In genomic region chr17:8264638-8265037, GRCm38 (mm10) we compare ENCODE assay signal across 9 mouse cellular contexts. TPM values are rescaled to one million over a fixed set of nuclear protein-coding genes. Genes with fewer than 3 reads are reported as not detected.
DNase-seq lines count a peak whose midpoint lies in the region; ATAC-seq and TF ChIP-seq lines count a peak whose summit lies in the region.
"Not testable (repeated sequence)": the region's sequence is repeated elsewhere in the genome, so short reads cannot be mapped to it uniquely, and the experiment has no call there.
"Had no signal": no experiment of that assay in that cellular context is flagged by ENCODE, and none has a peak within 500 bp of the region (broad histone marks: within the 10 kb centered on the region; RNA-seq: fewer than 3 reads in every experiment).

No protein-coding gene starts in this region.

- 10% methylated on average over 7 of the region's 7 CpGs for WGBS in cerebellum, adult 2 months
- 18% methylated on average over 7 of the region's 7 CpGs for WGBS in forebrain, embryonic 14.5 days
- 10% methylated on average over 7 of the region's 7 CpGs for WGBS in lung, adult 2 months

- not testable (repeated sequence) for ATAC-seq in forebrain, embryonic 14.5 days

- H3K9ac ChIP-seq in forebrain, embryonic 14.5 days (ENCODE audit: low read length) = not testable (repeated sequence)

- not testable (repeated sequence) for H3K4me3 ChIP-seq in cerebellum, adult 2 months (replicated peaks; ENCODE audit: insufficient read depth, low read depth, low read length); forebrain, embryonic 14.5 days (ENCODE audit: low read depth, low read length); lung, adult 2 months (replicated peaks; ENCODE audit: extremely low read depth, low read depth, low read length)

- TF ChIP-seq CTCF in cerebellum, adult 2 months (IDR thresholded peaks at IDR 0.05; ENCODE audit: borderline replicate concordance, insufficient read depth, low read depth, low read length) = peak; percentile 71
- peak; percentile 56 for TF ChIP-seq CTCF in lung, adult 2 months (IDR thresholded peaks at IDR 0.05; ENCODE audit: insufficient read depth, low read length)

- DNase-seq in NIH3T3 (ENCODE audit: low read depth) = peak; percentile 89
- peak; percentile 53 to 66 for DNase-seq in cerebellum, adult 2 months
- DNase-seq in forebrain, embryonic 14.5 days (ENCODE audit: low spot score) = peak; percentile 83
- DNase-seq in heart, postnatal 4 days = peak; percentile 59
- DNase-seq in layer of hippocampus, adult 18-20 months (ENCODE audit: low spot score in 2 of 2) = peak; percentile 28 to 85
- DNase-seq in lung, adult 2 months = not testable (repeated sequence)
- peak; percentile 8 for DNase-seq in ovary, adult 18-20 months (ENCODE audit: low spot score)
- peak; percentile 37 to 54 for DNase-seq in urinary bladder, postnatal 36 days (ENCODE audit: low spot score in 2 of 2)

- H3K4me1 ChIP-seq in cerebellum, adult 2 months (ENCODE audit: control insufficient read depth, insufficient read depth, low read length); forebrain, embryonic 14.5 days (ENCODE audit: control insufficient read depth, insufficient read depth, low read length); lung, adult 2 months (ENCODE audit: control insufficient read depth, insufficient read depth, low read length): not testable (repeated sequence)

- H3K27ac ChIP-seq in cerebellum, adult 2 months (ENCODE audit: insufficient read depth, low read length); forebrain, embryonic 14.5 days (ENCODE audit: low read depth, low read length): not testable (repeated sequence)

- H3K36me3 ChIP-seq in forebrain, embryonic 14.5 days (ENCODE audit: control insufficient read depth, insufficient read depth, low read length) = not testable (repeated sequence)

- not testable (repeated sequence) for H3K27me3 ChIP-seq in cerebellum, adult 2 months (ENCODE audit: control insufficient read depth, insufficient read depth, low read length); forebrain, embryonic 14.5 days (replicated peaks; ENCODE audit: control insufficient read depth, insufficient read depth, low read length)

- not testable (repeated sequence) for H3K9me3 ChIP-seq in forebrain, embryonic 14.5 days (replicated peaks; ENCODE audit: control insufficient read depth, low read length)

- H3K4me2 ChIP-seq in forebrain, embryonic 14.5 days (ENCODE audit: low read length) = not testable (repeated sequence)

- not testable (repeated sequence) for TF ChIP-seq POLR2A in cerebellum, adult 2 months (IDR thresholded peaks at IDR 0.05; ENCODE audit: borderline replicate concordance, insufficient read depth, low read length); lung, adult 2 months (IDR thresholded peaks at IDR 0.05; ENCODE audit: borderline replicate concordance, extremely low read depth, low read depth, low read length)

RNA-seq across cellular contexts. Expression of gene Mpc1, which starts 18.1 kb away (rescaled TPM):
- 524 and 528 TPM in 2 replicates for polyA plus RNA-seq in cerebellum, adult 2 months (2012; rRNA removed)
- 340 and 366 TPM in 2 replicates for polyA plus RNA-seq in forebrain, embryonic 14.5 days (2014; fragmentation: Nextera tagmentation; extraction: Ambion mirVana)
- 100 to 1,000 TPM; 250 to 257 TPM for total RNA-seq in heart, postnatal 4 days (2021)
- 100 to 1,000 TPM; 134 to 141 TPM for total RNA-seq in layer of hippocampus, adult 18-20 months (2021)
- 68.3 and 103 TPM in 2 replicates for polyA plus RNA-seq in lung, adult 2 months (2012; rRNA removed)

RNA-seq across cellular contexts. Expression of gene Ccr6, which starts 28.8 kb away (rescaled TPM):
- polyA plus RNA-seq in cerebellum, adult 2 months (2012; rRNA removed) = not detected in 2 replicates
- not detected in 2 replicates for polyA plus RNA-seq in forebrain, embryonic 14.5 days (2014; fragmentation: Nextera tagmentation; extraction: Ambion mirVana)
- total RNA-seq in heart, postnatal 4 days (2021) = not detected
- total RNA-seq in layer of hippocampus, adult 18-20 months (2021) = under 1 TPM in 1 of 2 experiments, not detected in 1; 0.47 TPM
- polyA plus RNA-seq in lung, adult 2 months (2012; rRNA removed) = 2.4 and 4.8 TPM in 2 replicates
- polyA plus RNA-seq: hindbrain, embryonic 15.5 days had no signal

RNA-seq across cellular contexts. Expression of gene Sft2d1, which starts 46.3 kb away (rescaled TPM):
- 116 and 118 TPM in 2 replicates for polyA plus RNA-seq in cerebellum, adult 2 months (2012; rRNA removed)
- polyA plus RNA-seq in forebrain, embryonic 14.5 days (2014; fragmentation: Nextera tagmentation; extraction: Ambion mirVana) = 155 and 159 TPM in 2 replicates
- total RNA-seq in heart, postnatal 4 days (2021) = 10 to 100 TPM; 28.6 to 31.6 TPM
- 10 to 100 TPM; 52.1 to 53.9 TPM for total RNA-seq in layer of hippocampus, adult 18-20 months (2021)
- 74.2 and 78.1 TPM in 2 replicates for polyA plus RNA-seq in lung, adult 2 months (2012; rRNA removed)
